ENCODE assay signal across 12 mouse cellular contexts in the genomic region with DNA sequence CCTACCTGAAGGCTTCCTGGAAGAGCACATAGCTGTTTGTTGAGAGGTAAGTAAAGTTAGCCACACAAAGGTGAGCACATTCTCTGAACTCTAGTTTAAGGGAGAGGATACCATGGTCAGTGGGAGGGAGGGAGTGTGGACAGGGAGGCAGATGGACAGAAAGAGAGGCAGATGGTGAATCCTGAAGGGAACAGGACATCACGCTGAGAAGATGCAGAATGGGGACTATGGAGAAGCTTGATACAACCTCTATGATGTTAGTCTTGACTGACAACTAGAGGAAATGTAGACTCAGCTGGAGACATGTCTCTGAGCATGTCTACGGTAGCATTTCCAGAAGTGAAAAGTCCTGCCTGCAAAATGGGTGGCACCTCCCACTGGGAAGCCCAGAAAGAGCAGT.
"Had no signal": no experiment of that assay in that cellular context is flagged by ENCODE, and none has a peak within 500 bp of the region (broad histone marks: within the 10 kb centered on the region; RNA-seq: fewer than 3 reads in every experiment).

No protein-coding gene starts in this region.

- H3K27ac ChIP-seq: kidney, postnatal 0 days; left cerebral cortex, adult 2 months; limb, embryonic 10.5 days; liver, embryonic 15.5 days; midbrain, embryonic 13.5 days; stomach, embryonic 15.5 days had no signal

- H3K27me3 ChIP-seq: liver, embryonic 15.5 days; midbrain, embryonic 13.5 days; stomach, embryonic 15.5 days had no signal

- ATAC-seq: lung, postnatal 0 days; midbrain, embryonic 13.5 days had no signal

- H3K9ac ChIP-seq: liver, embryonic 15.5 days; midbrain, embryonic 13.5 days; stomach, embryonic 15.5 days had no signal

- H3K4me2 ChIP-seq: liver, embryonic 11.5 days; liver, embryonic 15.5 days; midbrain, embryonic 13.5 days; stomach, embryonic 15.5 days had no signal

- H3K4me1 ChIP-seq: limb, embryonic 10.5 days; liver, embryonic 15.5 days; midbrain, embryonic 13.5 days; stomach, embryonic 15.5 days had no signal

- DNase-seq: lung, adult 2 months; lung, postnatal 36 days; right cerebral cortex, postnatal 14 days; thymus, postnatal 36 days had no signal

- H3K4me3 ChIP-seq: left cerebral cortex, adult 2 months; limb, embryonic 10.5 days; liver, embryonic 15.5 days; midbrain, embryonic 13.5 days; stomach, embryonic 15.5 days had no signal

- H3K9me3 ChIP-seq: limb, embryonic 10.5 days; liver, embryonic 15.5 days; midbrain, embryonic 13.5 days; stomach, embryonic 15.5 days had no signal

- H3K36me3 ChIP-seq: limb, embryonic 10.5 days; liver, embryonic 15.5 days; midbrain, embryonic 13.5 days; stomach, embryonic 15.5 days had no signal
